Mouse (Mus musculus) megakaryocyte, embryonic 14.5 days (primary cell): Measurements from ENCODE around the gene Rbm6. TPM values are rescaled to one million over a fixed set of nuclear protein-coding genes. Genes with fewer than 3 reads are reported as not detected.
A peak's percentile ranks its signal among the peaks of the same experiment; 100 is the strongest.

ENCODE experiments used
- H3K27me3 ChIP-seq: replicated peaks from 2 replicates; pipeline ENCODE3; 2012; ENCODE audit warnings: inconsistent platforms
- H3K36me3 ChIP-seq: replicated peaks from 2 replicates; pipeline ENCODE3; 2012; ENCODE audit warnings: low read length, inconsistent platforms, mixed read lengths
- H3K4me1 ChIP-seq: 2 replicates; pipeline ENCODE4 v1.6.1; 2012; ENCODE audit warnings: inconsistent platforms
- H3K4me3 ChIP-seq: replicated peaks from 2 replicates; pipeline ENCODE3; 2012; ENCODE audit warnings: moderate library complexity, mild to moderate bottlenecking, inconsistent platforms
- H3K9me3 ChIP-seq: 2 replicates; pipeline ENCODE4 v1.6.1; 2012; ENCODE audit warnings: inconsistent platforms
- FLI1 ChIP-seq: IDR thresholded peaks from 2 replicates; pipeline ENCODE4 v1.6.1; 2012; ENCODE audit warnings: low read length, inconsistent platforms, mixed read lengths
- GATA1 ChIP-seq: IDR thresholded peaks from 3 replicates; pipeline ENCODE4 v1.6.1; 2012; ENCODE audit warnings: mixed read lengths, low read length, inconsistent platforms, borderline replicate concordance
- polyA plus RNA-seq: library from polyadenylated mRNA; stranded (reverse); fragments of >175 nt; gene quantifications from 2 replicates; pipeline ENCODE4 v1.2.3, GENCODE M21; 2012; ENCODE audit warnings: low replicate concordance; ENCODE audit not compliant: insufficient read depth

Rbm6 gene
- polyA plus RNA-seq, 1 experiment: 14.7 TPM

DNA sequence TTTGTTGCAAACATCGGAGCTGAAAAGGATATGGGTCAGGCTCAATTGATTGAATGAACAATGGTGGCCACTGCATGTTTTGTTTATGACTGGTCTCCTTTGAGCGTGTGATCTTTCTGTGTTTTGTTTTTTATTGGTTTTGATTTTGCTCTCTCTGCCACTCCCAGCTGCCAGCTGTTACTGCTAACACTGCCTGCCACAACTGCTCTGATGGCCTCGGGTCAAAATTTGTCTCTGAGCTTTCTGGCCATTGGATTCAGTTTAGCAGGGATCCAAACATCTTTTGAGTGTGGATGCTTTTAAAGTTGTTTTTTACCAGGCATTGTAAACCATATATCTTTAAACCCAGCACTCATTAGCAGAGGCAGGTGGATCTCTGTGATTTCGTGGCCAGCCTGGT lies 7.4 kb upstream of the Rbm6 start:
- Histone ChIP-seq H3K36me3 (no peaks in the 10 kb centered on the region), H3K4me3 (no peak overlapping the region), H3K4me1 (peaks cover 8% of the 10 kb centered on the region), H3K9me3 (peaks cover 4% of the 10 kb centered on the region; the same call in 1 of the 2 replicates), H3K27me3 (peaks cover 6% of the 10 kb centered on the region)
- TF ChIP-seq GATA1 (no peak), FLI1 (no peak)

DNA sequence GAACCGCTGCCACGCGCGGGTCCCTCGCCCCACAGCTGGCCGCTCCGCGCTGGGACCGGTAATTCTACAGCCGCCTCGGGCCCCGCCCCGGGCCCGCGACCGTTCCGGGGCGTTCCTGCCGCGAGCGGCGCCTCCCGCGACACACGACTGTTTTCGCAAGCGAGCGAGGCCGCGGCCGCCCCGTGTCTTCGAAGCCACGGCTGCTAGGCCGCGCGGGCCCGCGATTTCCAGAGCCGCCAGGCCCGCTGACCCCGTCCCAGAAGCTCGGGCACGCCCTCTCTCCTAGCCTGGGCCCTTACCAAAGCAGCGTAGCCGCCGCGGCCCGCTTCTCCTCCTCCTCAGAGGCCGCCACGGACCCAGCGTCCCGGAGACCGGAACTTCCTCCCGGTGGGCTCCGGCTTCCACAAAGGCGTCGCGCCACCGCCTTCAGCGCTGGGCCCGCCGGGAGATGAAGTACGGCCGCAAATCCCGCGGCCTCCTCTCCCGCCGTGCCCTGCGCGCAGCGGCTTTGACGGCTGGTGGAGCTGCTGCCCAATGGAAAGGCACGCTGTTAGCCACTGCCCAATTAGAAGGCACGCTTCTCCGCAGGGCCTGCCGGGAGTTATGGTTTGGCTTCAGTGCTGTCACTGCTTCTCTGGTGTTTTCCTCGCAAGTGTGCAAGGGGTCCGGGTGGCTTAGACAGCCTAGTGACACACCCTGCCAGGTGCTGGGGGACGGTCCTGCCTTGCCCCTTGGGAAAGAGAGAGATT lies 513 bp downstream of the Rbm6 start:
- Histone ChIP-seq H3K4me3 (peak overlapping the region; percentile 95), H3K27me3 (no peaks in the 10 kb centered on the region), H3K36me3 (peaks cover 7% of the 10 kb centered on the region), H3K9me3 (peaks cover 2% of the 10 kb centered on the region; the same call in 1 of the 2 replicates), H3K4me1 (peaks cover 27% of the 10 kb centered on the region)
- TF ChIP-seq FLI1: no peak
- TF ChIP-seq GATA1: no peak

DNA sequence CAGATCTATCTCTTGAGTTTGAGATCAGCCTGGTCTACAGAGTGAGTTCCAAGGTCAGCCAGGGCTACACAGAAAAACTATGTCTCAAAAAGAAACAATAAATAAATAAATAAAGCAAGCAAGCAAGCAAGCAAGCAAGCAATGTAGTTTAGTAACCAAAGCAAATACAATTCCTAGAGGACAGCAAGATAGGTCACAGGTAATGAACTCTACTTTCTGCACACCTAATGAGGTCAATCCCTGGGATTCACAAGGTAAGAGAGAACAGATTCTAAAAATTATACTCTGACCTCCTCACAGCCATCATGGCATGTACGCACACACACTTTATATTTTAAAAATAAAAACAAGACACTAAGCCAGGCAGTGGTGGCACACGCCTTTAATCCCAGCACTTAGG lies 7.0 kb downstream of the Rbm6 start:
- Histone ChIP-seq H3K4me1 (peaks cover 30% of the 10 kb centered on the region; the same call in 1 of the 2 replicates), H3K36me3 (peaks cover 28% of the 10 kb centered on the region), H3K4me3 (no peak overlapping the region), H3K9me3 (no peaks in the 10 kb centered on the region), H3K27me3 (no peaks in the 10 kb centered on the region)
- TF ChIP-seq FLI1: no peak
- no peak for TF ChIP-seq GATA1

DNA sequence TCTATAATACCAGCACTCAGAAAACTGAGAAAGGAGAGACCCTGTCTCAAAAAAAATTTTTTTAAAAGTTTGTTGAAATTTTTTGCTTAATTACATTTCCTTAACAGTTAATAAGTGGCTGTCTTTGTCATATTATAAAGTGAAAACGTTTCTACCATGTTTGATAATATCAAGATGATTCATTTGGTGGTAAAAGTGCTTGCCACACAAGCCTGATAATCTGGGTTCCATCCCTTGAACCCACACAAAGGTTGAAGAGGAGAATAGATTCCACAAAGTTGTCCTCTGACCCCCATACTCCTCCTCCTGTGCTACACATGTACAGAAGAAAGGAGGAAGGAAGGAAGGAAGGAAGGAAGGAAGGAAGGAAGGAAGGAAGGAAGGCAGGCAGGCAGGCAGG lies 8.5 kb downstream of the Rbm6 start:
- Histone ChIP-seq H3K4me1 (peaks cover 30% of the 10 kb centered on the region), H3K36me3 (peaks cover 38% of the 10 kb centered on the region), H3K27me3 (no peaks in the 10 kb centered on the region), H3K4me3 (no peak overlapping the region), H3K9me3 (no peaks in the 10 kb centered on the region)
- TF ChIP-seq FLI1 (no peak), GATA1 (no peak)

DNA sequence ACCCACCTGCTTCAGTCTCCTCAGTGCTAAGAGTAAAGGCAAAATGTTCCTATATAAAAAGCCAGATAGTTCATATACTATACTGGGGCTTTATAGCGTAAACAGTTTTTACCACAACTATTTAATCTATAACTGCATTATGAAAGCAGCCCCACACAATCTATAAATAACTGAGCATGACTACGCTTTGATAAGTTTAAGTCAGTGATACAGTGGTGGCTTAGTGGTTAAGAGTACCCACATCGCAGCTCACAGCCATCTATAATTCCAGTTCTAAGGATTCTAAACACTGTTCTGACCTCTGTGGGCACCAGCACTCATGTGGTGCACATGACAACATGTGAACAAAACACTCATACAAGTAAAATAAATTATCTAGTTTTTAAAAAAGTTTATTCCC lies 14.7 kb downstream of the Rbm6 start:
- H3K4me3 ChIP-seq: peak overlapping the region; percentile 20
- no peaks in the 10 kb centered on the region for H3K27me3 ChIP-seq
- H3K4me1 ChIP-seq: peaks cover 39% of the 10 kb centered on the region
- no peak for TF ChIP-seq GATA1
- no peak for TF ChIP-seq FLI1
- H3K9me3 ChIP-seq: no peaks in the 10 kb centered on the region
- peaks cover 56% of the 10 kb centered on the region for H3K36me3 ChIP-seq

DNA sequence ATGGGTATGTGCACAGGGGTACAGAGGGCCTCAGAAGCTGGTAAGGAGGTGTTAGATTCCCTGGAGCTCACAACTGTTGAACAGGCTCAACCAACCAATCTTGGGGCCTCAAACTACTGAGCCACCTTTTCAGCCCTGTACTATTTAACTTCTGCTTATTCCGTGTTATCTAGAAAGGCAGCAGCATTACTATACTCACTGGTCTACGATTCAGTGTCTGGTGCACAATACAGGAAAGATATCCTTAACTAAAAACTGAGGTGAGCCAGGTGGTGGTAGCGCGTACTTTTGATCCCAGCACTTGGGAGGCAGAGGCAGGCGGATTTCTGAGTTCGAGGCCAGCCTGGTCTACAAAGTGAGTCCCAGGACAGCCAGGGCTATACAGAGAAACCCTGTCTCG lies 24.1 kb downstream of the Rbm6 start:
- Histone ChIP-seq H3K9me3 (no peaks in the 10 kb centered on the region), H3K4me3 (no peak overlapping the region), H3K4me1 (no peaks in the 10 kb centered on the region), H3K36me3 (peaks cover 80% of the 10 kb centered on the region), H3K27me3 (no peaks in the 10 kb centered on the region)
- no peak for TF ChIP-seq FLI1

DNA sequence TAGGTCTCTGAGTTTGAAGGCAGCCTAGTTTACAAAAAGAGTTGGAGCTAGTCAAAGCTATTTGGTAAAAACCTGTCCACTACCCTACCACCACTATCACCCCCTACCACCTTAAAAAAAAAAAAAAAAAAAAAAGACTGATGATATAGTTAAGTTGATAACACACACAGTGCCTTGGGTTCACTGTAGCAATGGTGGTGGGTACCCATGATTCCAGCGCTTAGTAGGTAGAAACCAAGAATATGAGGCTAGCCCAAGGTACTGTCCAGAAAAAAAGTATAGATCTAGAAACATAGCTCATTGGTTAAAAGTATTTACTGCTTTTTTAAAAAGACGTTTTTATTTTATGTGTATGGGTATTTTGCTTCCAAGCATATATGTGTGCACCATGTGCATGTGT lies 30.3 kb downstream of the Rbm6 start:
- H3K4me1 ChIP-seq: no peaks in the 10 kb centered on the region
- peaks cover 81% of the 10 kb centered on the region for H3K36me3 ChIP-seq
- no peak overlapping the region for H3K4me3 ChIP-seq
- no peaks in the 10 kb centered on the region for H3K27me3 ChIP-seq
- H3K9me3 ChIP-seq: no peaks in the 10 kb centered on the region
- no peak for TF ChIP-seq FLI1

DNA sequence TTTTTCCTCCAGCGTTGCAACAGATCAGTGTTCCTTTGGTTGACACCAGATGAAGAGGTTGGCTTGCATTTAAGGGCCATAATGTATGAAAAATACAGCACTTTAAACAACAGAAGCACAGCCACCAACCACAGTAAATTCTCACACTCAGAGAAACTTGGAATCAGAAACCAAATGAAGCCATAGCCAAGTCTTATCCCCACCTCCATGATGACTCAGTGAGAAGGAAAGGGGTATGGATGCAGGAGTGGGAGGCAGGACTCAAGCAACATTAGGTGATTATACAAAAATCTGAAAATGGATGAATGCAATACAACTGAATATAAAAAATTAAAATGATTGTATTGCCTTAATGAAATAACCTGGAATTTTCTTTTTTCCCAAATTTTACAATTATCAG lies 34.2 kb downstream of the Rbm6 start:
- Histone ChIP-seq H3K4me3 (no peak overlapping the region), H3K27me3 (no peaks in the 10 kb centered on the region), H3K4me1 (peaks cover 5% of the 10 kb centered on the region), H3K36me3 (peaks cover 65% of the 10 kb centered on the region), H3K9me3 (no peaks in the 10 kb centered on the region)
- TF ChIP-seq FLI1 (no peak), GATA1 (no peak)

DNA sequence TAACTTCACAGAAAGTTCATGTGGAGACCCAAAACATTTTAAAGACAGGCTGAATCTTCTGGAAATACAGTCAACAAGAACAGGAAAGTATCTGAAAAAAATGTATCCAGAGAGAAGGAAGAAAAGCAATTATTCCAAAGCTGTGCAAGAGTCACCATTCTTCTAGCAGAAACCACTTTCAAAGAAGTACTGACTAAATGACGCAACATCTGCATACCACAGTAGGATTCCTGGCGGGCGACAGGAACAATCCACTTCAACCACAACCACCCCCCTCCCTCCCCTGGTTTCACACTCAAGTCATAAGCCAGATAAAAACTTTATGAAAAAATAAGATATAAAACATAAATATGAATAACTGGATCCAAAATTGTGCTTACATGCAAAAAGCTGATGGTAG lies 39.2 kb downstream of the Rbm6 start:
- Histone ChIP-seq H3K27me3 (no peaks in the 10 kb centered on the region), H3K9me3 (no peaks in the 10 kb centered on the region), H3K4me1 (peaks cover 37% of the 10 kb centered on the region), H3K4me3 (no peak overlapping the region), H3K36me3 (peaks cover 72% of the 10 kb centered on the region)
- TF ChIP-seq FLI1 (no peak), GATA1 (no peak)

DNA sequence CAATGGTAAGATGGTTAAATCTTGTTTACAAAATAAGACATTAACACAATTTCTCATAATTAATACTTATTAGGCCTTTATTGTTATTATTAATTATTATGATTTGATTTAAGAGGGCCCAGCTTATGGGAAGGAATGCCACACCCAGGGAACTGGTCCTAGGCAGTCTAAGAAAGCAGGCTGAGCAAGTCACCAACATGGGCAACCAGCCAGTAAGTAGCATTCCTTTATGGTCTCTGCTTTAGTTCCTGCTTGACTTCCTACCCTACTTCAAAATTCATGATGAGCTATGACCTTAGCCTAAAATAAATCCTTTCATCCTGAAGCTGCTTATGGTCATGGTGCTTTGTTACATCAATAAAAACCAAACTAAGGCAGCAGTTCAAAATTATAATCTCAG lies 41.3 kb downstream of the Rbm6 start:
- Histone ChIP-seq H3K9me3 (no peaks in the 10 kb centered on the region), H3K27me3 (no peaks in the 10 kb centered on the region), H3K4me1 (peaks cover 39% of the 10 kb centered on the region), H3K4me3 (no peak overlapping the region), H3K36me3 (peaks cover 75% of the 10 kb centered on the region)
- TF ChIP-seq GATA1 (no peak), FLI1 (no peak)

DNA sequence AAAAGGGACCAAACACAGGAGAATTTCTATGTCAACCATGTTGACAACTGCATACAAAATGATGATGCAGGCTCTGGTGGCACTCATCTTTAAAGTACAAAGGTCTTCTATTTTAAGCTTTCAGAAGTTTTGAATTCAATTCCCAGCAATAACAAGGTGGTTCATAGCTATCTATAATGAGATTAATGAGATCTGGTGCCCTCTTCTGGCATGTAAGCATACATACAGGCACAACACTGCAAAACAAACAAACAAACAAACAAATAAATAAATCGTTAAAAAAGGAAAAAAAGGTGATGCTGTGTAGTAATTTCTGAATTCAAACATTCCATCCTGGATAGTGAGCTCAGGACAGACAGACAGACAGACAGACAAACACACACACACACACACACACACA lies 60.9 kb downstream of the Rbm6 start:
- Histone ChIP-seq H3K4me1 (no peaks in the 10 kb centered on the region), H3K27me3 (no peaks in the 10 kb centered on the region), H3K36me3 (peaks cover 77% of the 10 kb centered on the region), H3K4me3 (no peak overlapping the region), H3K9me3 (no peaks in the 10 kb centered on the region)
- TF ChIP-seq FLI1 (no peak), GATA1 (no peak)
